Mouse (Mus musculus): ENCODE results near the gene Abcf3. TPM values are rescaled to one million over a fixed set of nuclear protein-coding genes. Genes with fewer than 3 reads are reported as not detected.

Abcf3 gene
- polyA plus RNA-seq, 1 experiment: 70.8 TPM

- H3K27me3 ChIP-seq (ENCODE audit: control insufficient read depth, insufficient read depth, low read length): peaks cover 28% of the 10 kb centered on the region
- H3K4me1 ChIP-seq (replicated peaks; ENCODE audit: control insufficient read depth, insufficient read depth, low read length): no peaks in the 10 kb centered on the region
- WGBS: 8% methylated on average over 48 of the region's 48 CpGs
- DNase-seq: no peak
- no peaks in the 10 kb centered on the region for H3K36me3 ChIP-seq (ENCODE audit: control insufficient read depth, insufficient read depth, low read length)
- no peak for TF ChIP-seq CTCF (IDR thresholded peaks at IDR 0.05; ENCODE audit: borderline replicate concordance, control insufficient read depth, extremely low read depth, insufficient read depth, low read length, poor library complexity)
- no peak overlapping the region for H3K4me3 ChIP-seq (ENCODE audit: control insufficient read depth, insufficient read depth, low read length)
- no peak overlapping the region for H3K27ac ChIP-seq (ENCODE audit: control insufficient read depth, insufficient read depth, low read length)
Measured at GRCm38 (mm10) chr16:20591076-20591705, 42.8 kb downstream of the Abcf3 start.

GRCm38 (mm10) chr16:20595060-20595673 is 46.8 kb downstream of the Abcf3 start:
- no peak for TF ChIP-seq CTCF (IDR thresholded peaks at IDR 0.05; ENCODE audit: borderline replicate concordance, control insufficient read depth, extremely low read depth, insufficient read depth, low read length, poor library complexity)
- TF ChIP-seq POLR2A (IDR thresholded peaks at IDR 0.05; ENCODE audit: control insufficient read depth, extremely low read depth, insufficient read depth, low read length, poor library complexity): no peak
- WGBS: 90% methylated on average over 7 of the region's 7 CpGs
- Histone ChIP-seq H3K27me3 (ENCODE audit: control insufficient read depth, insufficient read depth, low read length) (peaks cover 19% of the 10 kb centered on the region), H3K4me3 (ENCODE audit: control insufficient read depth, insufficient read depth, low read length) (no peak overlapping the region), H3K27ac (ENCODE audit: control insufficient read depth, insufficient read depth, low read length) (no peak overlapping the region), H3K4me1 (replicated peaks; ENCODE audit: control insufficient read depth, insufficient read depth, low read length) (no peaks in the 10 kb centered on the region), H3K36me3 (ENCODE audit: control insufficient read depth, insufficient read depth, low read length) (no peaks in the 10 kb centered on the region)
- DNase-seq: no peak

GRCm38 (mm10) chr16:20595737-20596136 is 47.4 kb downstream of the Abcf3 start:
- Histone ChIP-seq H3K4me1 (replicated peaks; ENCODE audit: control insufficient read depth, insufficient read depth, low read length) (no peaks in the 10 kb centered on the region), H3K27ac (ENCODE audit: control insufficient read depth, insufficient read depth, low read length) (no peak overlapping the region), H3K27me3 (ENCODE audit: control insufficient read depth, insufficient read depth, low read length) (peaks cover 14% of the 10 kb centered on the region), H3K4me3 (ENCODE audit: control insufficient read depth, insufficient read depth, low read length) (no peak overlapping the region), H3K36me3 (ENCODE audit: control insufficient read depth, insufficient read depth, low read length) (no peaks in the 10 kb centered on the region)
- 92% methylated on average over 4 of the region's 4 CpGs for WGBS
- no peak for DNase-seq
- no peak for TF ChIP-seq POLR2A (IDR thresholded peaks at IDR 0.05; ENCODE audit: control insufficient read depth, extremely low read depth, insufficient read depth, low read length, poor library complexity)
- TF ChIP-seq CTCF (IDR thresholded peaks at IDR 0.05; ENCODE audit: borderline replicate concordance, control insufficient read depth, extremely low read depth, insufficient read depth, low read length, poor library complexity): no peak

- TF ChIP-seq CTCF (IDR thresholded peaks at IDR 0.05; ENCODE audit: borderline replicate concordance, control insufficient read depth, extremely low read depth, insufficient read depth, low read length, poor library complexity) (no peak), POLR2A (IDR thresholded peaks at IDR 0.05; ENCODE audit: control insufficient read depth, extremely low read depth, insufficient read depth, low read length, poor library complexity) (no peak)
- H3K27ac ChIP-seq (ENCODE audit: control insufficient read depth, insufficient read depth, low read length): no peak overlapping the region
- no peak for DNase-seq
- H3K4me3 ChIP-seq (ENCODE audit: control insufficient read depth, insufficient read depth, low read length): no peak overlapping the region
- H3K36me3 ChIP-seq (ENCODE audit: control insufficient read depth, insufficient read depth, low read length): no peaks in the 10 kb centered on the region
- H3K27me3 ChIP-seq (ENCODE audit: control insufficient read depth, insufficient read depth, low read length): peaks cover 3% of the 10 kb centered on the region
- WGBS: 75% methylated on average over 7 of the region's 7 CpGs
- no peaks in the 10 kb centered on the region for H3K4me1 ChIP-seq (replicated peaks; ENCODE audit: control insufficient read depth, insufficient read depth, low read length)
Measured at GRCm38 (mm10) chr16:20596687-20597441, 48.5 kb downstream of the Abcf3 start.

- Histone ChIP-seq H3K27me3 (ENCODE audit: control insufficient read depth, insufficient read depth, low read length) (no peaks in the 10 kb centered on the region), H3K36me3 (ENCODE audit: control insufficient read depth, insufficient read depth, low read length) (peaks cover 2% of the 10 kb centered on the region), H3K4me1 (replicated peaks; ENCODE audit: control insufficient read depth, insufficient read depth, low read length) (no peaks in the 10 kb centered on the region), H3K27ac (ENCODE audit: control insufficient read depth, insufficient read depth, low read length) (no peak overlapping the region), H3K4me3 (ENCODE audit: control insufficient read depth, insufficient read depth, low read length) (no peak overlapping the region)
- 90% methylated on average over 5 of the region's 5 CpGs for WGBS
- TF ChIP-seq CTCF (IDR thresholded peaks at IDR 0.05; ENCODE audit: borderline replicate concordance, control insufficient read depth, extremely low read depth, insufficient read depth, low read length, poor library complexity): no peak
- DNase-seq: no peak
Measured at GRCm38 (mm10) chr16:20600511-20600910, 52.1 kb downstream of the Abcf3 start.

- Histone ChIP-seq H3K27me3 (ENCODE audit: control insufficient read depth, insufficient read depth, low read length) (no peaks in the 10 kb centered on the region), H3K27ac (ENCODE audit: control insufficient read depth, insufficient read depth, low read length) (no peak overlapping the region), H3K4me3 (ENCODE audit: control insufficient read depth, insufficient read depth, low read length) (no peak overlapping the region), H3K36me3 (ENCODE audit: control insufficient read depth, insufficient read depth, low read length) (peaks cover 11% of the 10 kb centered on the region), H3K4me1 (replicated peaks; ENCODE audit: control insufficient read depth, insufficient read depth, low read length) (no peaks in the 10 kb centered on the region)
- WGBS: 77% methylated on average over 9 of the region's 9 CpGs
- no peak for DNase-seq
- TF ChIP-seq POLR2A (IDR thresholded peaks at IDR 0.05; ENCODE audit: control insufficient read depth, extremely low read depth, insufficient read depth, low read length, poor library complexity) (no peak), CTCF (IDR thresholded peaks at IDR 0.05; ENCODE audit: borderline replicate concordance, control insufficient read depth, extremely low read depth, insufficient read depth, low read length, poor library complexity) (no peak)
Measured at GRCm38 (mm10) chr16:20604705-20605104, 56.3 kb downstream of the Abcf3 start.

All from thymus, adult 2 months (tissue).